Mouse (Mus musculus) megakaryocyte, embryonic 14.5 days (primary cell): ENCODE results near the gene Zfp36l2.

Experiments used
- FLI1 ChIP-seq: IDR thresholded peaks from 2 replicates; pipeline ENCODE4 v1.6.1; 2012; ENCODE audit warnings: low read length, inconsistent platforms, mixed read lengths
- GATA1 ChIP-seq: IDR thresholded peaks from 3 replicates; pipeline ENCODE4 v1.6.1; 2012; ENCODE audit warnings: mixed read lengths, low read length, inconsistent platforms, borderline replicate concordance

GRCm38 (mm10) chr17:84224217-84224887, 36.6 kb upstream of the Zfp36l2 start:
- TF ChIP-seq GATA1: no peak
- no peak for TF ChIP-seq FLI1
